Mouse (Mus musculus): ENCODE measurements around the gene Has3. TPM values are rescaled to one million over a fixed set of nuclear protein-coding genes. Genes with fewer than 3 reads are reported as not detected.

The Has3 gene
- polyA plus RNA-seq, 1 experiment from 2014 or later = 0.70 TPM

GRCm38 (mm10) chr8:106932376-106933065, 62.5 kb downstream of the Has3 start:
- H3K4me3 ChIP-seq (replicated peaks; ENCODE audit: low read depth, low read length) = peak overlapping the region; percentile 17; the same call in 1 of the 2 replicates
- H3K9me3 ChIP-seq (ENCODE audit: control insufficient read depth, low read length) = no peaks in the 10 kb centered on the region
- no peaks in the 10 kb centered on the region; the same call in 1 of the 2 replicates for H3K27me3 ChIP-seq (ENCODE audit: control insufficient read depth, insufficient read depth, low read length)
- DNase-seq = peak; percentile 74
- H3K4me1 ChIP-seq (ENCODE audit: control insufficient read depth, insufficient read depth, low read length) = peaks cover 15% of the 10 kb centered on the region
- H3K4me2 ChIP-seq (ENCODE audit: low read length) = peak overlapping the region; percentile 43
- no peaks in the 10 kb centered on the region for H3K36me3 ChIP-seq (ENCODE audit: control insufficient read depth, insufficient read depth, low read length)
- 0 out of 2 replicates have a peak overlapping the region, but pooled peaks have one; percentile 21 for H3K9ac ChIP-seq (replicated peaks; ENCODE audit: low read length)
- ATAC-seq (ENCODE audit: low FRiP score, low TSS enrichment) = no peak
- 11% methylated on average over 22 of the region's 22 CpGs for WGBS
- H3K27ac ChIP-seq (replicated peaks; ENCODE audit: low read depth, low read length) = no peak overlapping the region

DNA sequence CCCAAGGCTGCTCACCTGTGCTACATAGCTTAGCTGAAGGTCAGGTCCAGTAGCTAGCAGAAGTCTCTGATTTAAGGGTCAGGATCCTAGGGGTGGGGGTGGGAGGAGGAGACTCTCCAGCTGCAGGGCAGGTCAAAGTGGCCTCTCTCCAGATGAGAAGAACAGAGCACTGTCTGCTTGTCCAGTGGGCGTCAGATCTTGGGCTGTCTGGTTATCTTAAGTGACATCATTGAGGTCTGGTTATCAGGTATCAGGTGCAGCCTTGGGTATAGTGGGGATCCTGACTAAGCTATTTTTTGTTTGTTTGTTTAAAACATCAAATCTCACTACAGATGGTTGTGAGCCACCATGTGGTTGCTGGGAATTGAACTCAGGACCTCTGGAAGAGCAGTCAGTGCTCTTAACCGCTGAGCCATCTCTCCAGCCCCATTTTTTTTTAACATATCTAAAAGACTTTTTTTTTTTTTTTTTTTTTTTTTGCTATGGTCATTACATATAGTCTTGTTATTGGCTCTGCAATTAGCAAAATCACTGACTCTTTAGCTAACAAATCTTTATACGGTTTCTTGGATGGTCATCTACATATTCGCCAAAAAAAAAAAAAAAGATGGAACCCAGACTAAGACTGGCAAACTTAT, 63.6 kb downstream of the Has3 start:
- H3K27ac ChIP-seq (replicated peaks; ENCODE audit: low read depth, low read length) = no peak overlapping the region
- peaks cover 5% of the 10 kb centered on the region; the same call in 1 of the 2 replicates for H3K27me3 ChIP-seq (ENCODE audit: control insufficient read depth, insufficient read depth, low read length)
- no peaks in the 10 kb centered on the region for H3K9me3 ChIP-seq (ENCODE audit: control insufficient read depth, low read length)
- no peak overlapping the region for H3K4me3 ChIP-seq (replicated peaks; ENCODE audit: low read depth, low read length)
- H3K4me2 ChIP-seq (ENCODE audit: low read length) = no peak overlapping the region
- peaks cover 19% of the 10 kb centered on the region for H3K4me1 ChIP-seq (ENCODE audit: control insufficient read depth, insufficient read depth, low read length)
- 90% methylated on average over 4 of the region's 4 CpGs for WGBS
- H3K9ac ChIP-seq (replicated peaks; ENCODE audit: low read length) = no peak overlapping the region
- no peaks in the 10 kb centered on the region for H3K36me3 ChIP-seq (ENCODE audit: control insufficient read depth, insufficient read depth, low read length)
- ATAC-seq (ENCODE audit: low FRiP score, low TSS enrichment) (no peak), DNase-seq (no peak)

Other genes with a start within 250 kb of the Has3 start
- gene Tango6, start 187.2 kb upstream of the Has3 start, polyA plus RNA-seq (2014; fragmentation: Nextera tagmentation; extraction: Ambion mirVana) = 3.7 and 5.6 TPM in 2 replicates
- 39.8 and 44.8 TPM in 2 replicates for gene Utp4, start 23.4 kb downstream of the Has3 start, polyA plus RNA-seq (2014; fragmentation: Nextera tagmentation; extraction: Ambion mirVana)
- 3.5 and 3.9 TPM in 2 replicates for gene Sntb2, start 65.5 kb downstream of the Has3 start, polyA plus RNA-seq (2014; fragmentation: Nextera tagmentation; extraction: Ambion mirVana)
- 152 and 153 TPM in 2 replicates for gene Vps4a, start 161.0 kb downstream of the Has3 start, polyA plus RNA-seq (2014; fragmentation: Nextera tagmentation; extraction: Ambion mirVana)
- gene Pdf, start 178.4 kb downstream of the Has3 start, polyA plus RNA-seq (2014; fragmentation: Nextera tagmentation; extraction: Ambion mirVana) = 29.1 and 33.0 TPM in 2 replicates
- gene Cog8, start 186.4 kb downstream of the Has3 start, polyA plus RNA-seq (2014; fragmentation: Nextera tagmentation; extraction: Ambion mirVana) = 36.1 and 41.4 TPM in 2 replicates
- gene Nip7, start 186.6 kb downstream of the Has3 start, polyA plus RNA-seq (2014; fragmentation: Nextera tagmentation; extraction: Ambion mirVana) = 73.3 and 78.7 TPM in 2 replicates
- not detected in 2 replicates for gene Tmed6, start 195.4 kb downstream of the Has3 start, polyA plus RNA-seq (2014; fragmentation: Nextera tagmentation; extraction: Ambion mirVana)
- 23.3 and 27.6 TPM in 2 replicates for gene Terf2, start 226.3 kb downstream of the Has3 start, polyA plus RNA-seq (2014; fragmentation: Nextera tagmentation; extraction: Ambion mirVana)

All from midbrain, embryonic 14.5 days (tissue).